Mouse (Mus musculus) limb, embryonic 12.5 days (tissue): ENCODE measurements around the gene Klf12. TPM values are rescaled to one million over a fixed set of nuclear protein-coding genes. Genes with fewer than 3 reads are reported as not detected.

ENCODE experiments used
- ATAC-seq: fragments of 200-750 bp; cut with Nextera tagmentation; 2 replicates; pipeline ENCODE4 v1.8.0; 2017; ENCODE audit warnings: low read depth, moderate TSS enrichment; ENCODE audit not compliant: insufficient number of reproducible peaks, insufficient read depth, low FRiP score, low TSS enrichment
- H3K27ac ChIP-seq: fragments of 300-500 bp; sonication (generic); 2 replicates; pipeline ENCODE4 v1.5.1; 2016; ENCODE audit warnings: mild to moderate bottlenecking, moderate library complexity
- H3K27me3 ChIP-seq: fragments of 300-500 bp; sonication (generic); 2 replicates; pipeline ENCODE4 v1.6.1; 2016; ENCODE audit warnings: mild to moderate bottlenecking, moderate library complexity
- H3K36me3 ChIP-seq: fragments of 300-500 bp; sonication (generic); 2 replicates; pipeline ENCODE4 v1.6.1; 2016; ENCODE audit warnings: mild to moderate bottlenecking, moderate library complexity
- H3K4me1 ChIP-seq: fragments of 300-500 bp; sonication (generic); replicated peaks from 2 replicates; pipeline ENCODE4 v1.6.1; 2016
- H3K4me2 ChIP-seq: fragments of 300-500 bp; sonication (generic); 2 replicates; pipeline ENCODE4 v1.6.1; 2016; ENCODE audit warnings: mild to moderate bottlenecking, moderate library complexity
- H3K4me3 ChIP-seq: fragments of 300-500 bp; sonication (generic); replicated peaks from 2 replicates; pipeline ENCODE4 v1.5.1; 2016; ENCODE audit warnings: mild to moderate bottlenecking
- H3K9ac ChIP-seq: fragments of 300-500 bp; sonication (generic); replicated peaks from 2 replicates; pipeline ENCODE4 v1.6.1; 2016; ENCODE audit warnings: mild to moderate bottlenecking, moderate library complexity
- H3K9me3 ChIP-seq: fragments of 300-500 bp; sonication (generic); 2 replicates; pipeline ENCODE4 v1.6.1; 2016; ENCODE audit warnings: mild to moderate bottlenecking, moderate library complexity
- WGBS: fragments of 180-500 bp; shearing (Covaris S2); methylation state at CpG from one replicate; pipeline ENCODE4 v1.1.7; 2016; 5-methylcytosine and 5-hydroxymethylcytosine counted together
- polyA plus RNA-seq: library from polyadenylated mRNA; unstranded; fragments of >200 nt; fragmentation: Nextera tagmentation; extraction: Ambion mirVana; gene quantifications from 2 replicates; pipeline ENCODE4 v1.2.1, GENCODE M21; 2016

Gene Klf12
- polyA plus RNA-seq, 1 experiment from 2014 or later: 33.7 TPM

DNA sequence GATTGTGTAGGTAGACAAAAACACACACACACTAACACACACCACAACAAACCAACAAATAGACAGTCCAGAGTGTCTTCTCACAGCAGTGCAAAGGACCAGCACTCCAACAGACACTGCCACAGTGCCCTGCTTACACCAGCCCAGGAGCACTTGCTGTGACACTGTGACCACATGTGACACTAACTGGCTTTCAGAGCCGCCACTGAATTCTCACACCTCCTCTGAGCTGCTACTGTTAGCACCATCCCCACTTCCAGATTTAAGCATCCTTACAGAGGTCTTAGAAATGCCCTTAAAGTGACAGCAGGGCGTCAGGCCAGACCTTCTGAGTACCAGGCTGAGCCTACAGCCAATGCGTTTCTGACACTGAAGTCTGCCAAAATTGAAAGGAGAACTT lies 48.7 kb downstream of the Klf12 start:
- Histone ChIP-seq H3K36me3 (peaks cover 6% of the 10 kb centered on the region; the same call in 1 of the 2 replicates), H3K9ac (no peak overlapping the region), H3K9me3 (no peaks in the 10 kb centered on the region), H3K4me2 (no peak overlapping the region), H3K27me3 (no peaks in the 10 kb centered on the region), H3K4me1 (peaks cover 9% of the 10 kb centered on the region), H3K4me3 (no peak overlapping the region), H3K27ac (no peak overlapping the region)
- 30% methylated on average over 3 of the region's 3 CpGs for WGBS
- ATAC-seq: no peak

DNA sequence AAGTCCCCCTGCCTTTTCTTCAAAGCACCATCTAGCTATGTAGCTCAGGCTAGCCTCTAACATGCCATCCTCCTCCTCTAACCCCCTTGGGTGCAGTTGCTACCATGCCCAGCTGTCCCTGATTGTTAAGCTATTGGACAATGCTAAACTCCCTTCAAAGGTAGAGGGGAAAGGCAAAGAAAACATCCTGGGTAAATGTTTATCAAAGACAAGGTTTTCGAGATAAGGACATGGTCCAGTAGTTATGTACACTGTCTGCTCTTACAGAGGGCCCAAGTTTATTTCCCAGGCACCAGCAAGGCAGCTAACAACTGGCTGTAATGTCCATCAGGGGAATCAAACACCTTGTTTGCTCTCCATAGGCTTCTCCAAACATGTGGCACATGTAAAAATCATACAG lies 53.1 kb downstream of the Klf12 start:
- ATAC-seq: no peak
- 83% methylated on average over 1 of the region's 1 CpGs for WGBS
- Histone ChIP-seq H3K36me3 (0 out of 2 replicates have a peak, but pooled peaks cover 3% of the 10 kb centered on the region), H3K4me2 (no peak overlapping the region), H3K27ac (no peak overlapping the region), H3K4me3 (no peak overlapping the region), H3K4me1 (peaks cover 9% of the 10 kb centered on the region), H3K9me3 (no peaks in the 10 kb centered on the region), H3K9ac (no peak overlapping the region), H3K27me3 (no peaks in the 10 kb centered on the region)

- no peak for ATAC-seq
- no peak overlapping the region for H3K4me3 ChIP-seq
- no peak overlapping the region for H3K9ac ChIP-seq
- no peak overlapping the region for H3K4me2 ChIP-seq
- H3K4me1 ChIP-seq: peaks cover 11% of the 10 kb centered on the region; the same call in 1 of the 2 replicates
- H3K9me3 ChIP-seq: no peaks in the 10 kb centered on the region
- no peaks in the 10 kb centered on the region for H3K27me3 ChIP-seq
- H3K36me3 ChIP-seq: 0 out of 2 replicates have a peak, but pooled peaks cover 3% of the 10 kb centered on the region
- no peak overlapping the region for H3K27ac ChIP-seq
- 90% methylated on average over 6 of the region's 6 CpGs for WGBS
Measured at GRCm38 (mm10) chr14:100228120-100228519, 56.4 kb downstream of the Klf12 start.

DNA sequence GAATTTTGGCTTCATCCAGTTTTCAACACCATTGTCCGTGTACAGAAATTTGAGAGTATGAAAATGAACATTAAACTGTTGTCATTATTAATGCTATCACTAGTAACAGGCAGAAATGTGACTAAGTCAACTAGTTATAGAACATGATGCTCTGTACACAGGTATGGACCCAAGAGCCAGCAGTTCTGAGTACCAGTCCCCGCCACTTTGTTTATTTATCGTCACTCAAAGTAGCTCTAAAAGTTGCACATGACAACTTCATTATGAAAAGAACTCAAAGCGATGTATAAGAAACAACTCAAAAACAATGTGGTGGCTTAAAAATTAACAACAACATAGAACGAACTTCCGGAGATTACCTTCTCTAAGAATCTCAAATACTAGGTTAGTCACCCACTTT lies 56.8 kb downstream of the Klf12 start:
- Histone ChIP-seq H3K36me3 (0 out of 2 replicates have a peak, but pooled peaks cover 3% of the 10 kb centered on the region), H3K9ac (no peak overlapping the region), H3K27me3 (no peaks in the 10 kb centered on the region), H3K4me1 (peaks cover 11% of the 10 kb centered on the region; the same call in 1 of the 2 replicates), H3K4me3 (no peak overlapping the region), H3K4me2 (no peak overlapping the region), H3K27ac (no peak overlapping the region), H3K9me3 (no peaks in the 10 kb centered on the region)
- 95% methylated on average over 6 of the region's 6 CpGs for WGBS
- ATAC-seq: no peak

GRCm38 (mm10) chr14:100224151-100224550 lies 60.3 kb downstream of the Klf12 start:
- H3K4me3 ChIP-seq: no peak overlapping the region
- peaks cover 21% of the 10 kb centered on the region for H3K4me1 ChIP-seq
- H3K27me3 ChIP-seq: no peaks in the 10 kb centered on the region
- no peak for ATAC-seq
- H3K9me3 ChIP-seq: no peaks in the 10 kb centered on the region
- no peak overlapping the region for H3K9ac ChIP-seq
- H3K27ac ChIP-seq: no peak overlapping the region
- H3K4me2 ChIP-seq: no peak overlapping the region
- WGBS: 44% methylated on average over 4 of the region's 4 CpGs
- peaks cover 5% of the 10 kb centered on the region; the same call in 1 of the 2 replicates for H3K36me3 ChIP-seq

DNA sequence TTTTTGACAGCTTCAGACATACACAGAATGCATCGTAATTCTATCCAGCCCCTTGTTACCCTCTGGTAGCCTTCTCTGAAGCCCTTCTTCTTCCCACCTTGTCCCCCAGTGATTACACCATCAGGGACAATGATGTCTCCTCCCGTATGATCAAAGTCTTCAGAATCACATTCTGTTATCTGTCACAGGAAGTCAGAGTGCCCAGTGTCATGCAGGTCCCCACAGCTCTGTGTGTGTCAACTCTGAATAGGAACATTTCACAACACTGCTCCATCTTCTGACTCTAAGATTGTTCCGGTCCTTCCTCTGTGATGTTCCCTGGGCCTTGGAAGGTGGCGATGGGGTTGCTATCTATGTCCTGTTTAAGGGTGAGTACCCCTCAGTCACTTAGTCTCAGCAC lies 62.2 kb downstream of the Klf12 start:
- Histone ChIP-seq H3K9me3 (no peaks in the 10 kb centered on the region), H3K4me1 (peaks cover 21% of the 10 kb centered on the region), H3K27ac (no peak overlapping the region), H3K4me2 (no peak overlapping the region), H3K36me3 (peaks cover 11% of the 10 kb centered on the region), H3K9ac (no peak overlapping the region), H3K4me3 (no peak overlapping the region), H3K27me3 (no peaks in the 10 kb centered on the region)
- no peak for ATAC-seq
- WGBS: 78% methylated on average over 4 of the region's 4 CpGs

DNA sequence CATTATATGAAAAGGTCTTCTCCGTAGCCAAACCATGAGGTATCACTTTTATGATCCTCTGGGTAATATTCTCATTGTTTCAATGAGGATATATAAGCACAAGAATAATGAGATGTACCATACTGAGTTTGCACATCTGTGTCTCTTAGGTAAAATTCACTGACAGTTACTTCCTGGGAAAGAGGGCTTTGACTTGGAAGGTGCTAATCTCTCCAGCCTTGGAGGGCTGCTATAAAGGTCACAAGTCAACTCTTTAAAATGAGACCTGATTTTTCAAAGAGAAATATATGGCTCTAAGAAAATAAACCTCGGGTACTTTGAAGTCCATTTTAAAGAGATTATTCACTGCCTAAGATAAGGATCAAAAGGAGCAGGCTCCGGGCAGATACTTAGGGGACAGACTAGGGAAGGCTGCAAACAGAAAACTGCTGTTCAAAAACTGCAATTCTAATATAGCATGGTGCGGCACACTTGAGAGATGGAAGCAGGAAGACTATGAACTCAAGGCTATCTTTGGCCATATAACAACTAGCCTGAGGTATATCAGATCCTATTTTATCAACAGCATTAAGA lies 69.2 kb downstream of the Klf12 start:
- Histone ChIP-seq H3K9ac (no peak overlapping the region), H3K4me2 (no peak overlapping the region), H3K4me3 (no peak overlapping the region), H3K4me1 (peaks cover 7% of the 10 kb centered on the region), H3K36me3 (peaks cover 8% of the 10 kb centered on the region), H3K27me3 (no peaks in the 10 kb centered on the region), H3K27ac (no peak overlapping the region), H3K9me3 (no peaks in the 10 kb centered on the region)
- WGBS: 16% methylated on average over 4 of the region's 4 CpGs
- ATAC-seq: no peak

- Histone ChIP-seq H3K27ac (no peak overlapping the region), H3K4me3 (no peak overlapping the region), H3K9me3 (no peaks in the 10 kb centered on the region), H3K27me3 (no peaks in the 10 kb centered on the region), H3K4me2 (no peak overlapping the region), H3K36me3 (no peaks in the 10 kb centered on the region), H3K4me1 (peaks cover 5% of the 10 kb centered on the region; the same call in 1 of the 2 replicates), H3K9ac (no peak overlapping the region)
- 80% methylated on average over 7 of the region's 7 CpGs for WGBS
- ATAC-seq: no peak
Measured at GRCm38 (mm10) chr14:100213066-100213465, 71.4 kb downstream of the Klf12 start.

DNA sequence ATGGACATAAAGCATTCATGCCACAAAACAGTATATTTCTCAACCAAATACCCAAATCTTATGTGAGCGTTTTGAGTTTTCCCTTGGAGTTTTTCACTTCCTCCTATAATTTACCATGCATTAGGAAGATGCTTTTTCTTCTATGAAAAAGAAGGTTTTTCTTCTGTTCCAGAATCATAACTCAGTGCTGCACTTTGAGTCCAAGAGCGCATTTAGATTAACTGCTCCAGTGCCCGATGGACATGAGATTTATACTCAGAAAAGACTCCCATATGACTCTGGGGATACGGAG lies 72.7 kb downstream of the Klf12 start:
- no peak overlapping the region for H3K9ac ChIP-seq
- no peak overlapping the region for H3K4me3 ChIP-seq
- 0 out of 2 replicates have a peak, but pooled peaks cover 5% of the 10 kb centered on the region for H3K36me3 ChIP-seq
- 86% methylated on average over 4 of the region's 4 CpGs for WGBS
- no peak for ATAC-seq
- peaks cover 5% of the 10 kb centered on the region; the same call in 1 of the 2 replicates for H3K4me1 ChIP-seq
- no peak overlapping the region for H3K4me2 ChIP-seq
- H3K9me3 ChIP-seq: no peaks in the 10 kb centered on the region
- H3K27me3 ChIP-seq: no peaks in the 10 kb centered on the region
- H3K27ac ChIP-seq: no peak overlapping the region

DNA sequence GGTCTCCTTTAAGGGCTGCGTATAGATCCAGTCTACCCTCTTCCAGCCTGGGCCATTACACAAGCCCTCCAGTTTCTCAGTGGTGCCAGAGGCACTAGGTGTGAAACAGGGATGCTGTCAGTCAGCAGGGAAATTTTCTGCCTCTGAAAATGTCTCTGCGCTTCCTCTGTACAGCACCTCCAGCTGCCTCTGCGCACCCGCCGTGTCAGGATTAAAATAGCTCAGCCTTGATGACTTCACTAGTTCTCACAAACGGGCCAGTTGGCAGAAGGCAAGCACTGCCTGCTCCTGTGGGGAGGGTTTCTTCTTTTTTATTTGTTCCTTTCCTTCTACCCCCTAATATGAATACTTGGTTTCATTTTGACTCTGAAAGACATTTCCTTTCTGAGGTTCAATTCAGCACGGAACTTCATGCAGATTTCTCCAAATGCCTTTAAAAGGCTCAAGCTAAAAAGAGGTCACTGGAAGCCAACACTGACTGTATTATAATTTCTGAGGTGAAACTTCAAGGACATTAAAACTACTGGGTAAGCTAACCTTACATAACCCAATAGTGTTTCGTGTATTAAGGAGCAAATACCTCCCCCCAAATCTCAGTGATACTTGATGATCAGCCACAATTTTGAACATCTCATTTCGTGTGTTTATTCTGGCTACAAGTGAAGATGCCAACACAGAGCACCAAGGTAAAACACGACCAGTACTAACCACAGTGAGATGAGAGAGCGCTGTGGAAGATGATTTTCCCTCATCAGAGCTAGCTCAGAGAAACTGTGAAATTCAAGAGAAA lies 73.2 kb downstream of the Klf12 start:
- H3K4me1 ChIP-seq: peaks cover 5% of the 10 kb centered on the region; the same call in 1 of the 2 replicates
- H3K9ac ChIP-seq: no peak overlapping the region
- H3K27me3 ChIP-seq: no peaks in the 10 kb centered on the region
- H3K9me3 ChIP-seq: no peaks in the 10 kb centered on the region
- 0 out of 2 replicates have a peak, but pooled peaks cover 7% of the 10 kb centered on the region for H3K36me3 ChIP-seq
- WGBS: 68% methylated on average over 11 of the region's 11 CpGs
- H3K4me3 ChIP-seq: no peak overlapping the region
- no peak overlapping the region for H3K27ac ChIP-seq
- ATAC-seq: no peak
- H3K4me2 ChIP-seq: no peak overlapping the region

DNA sequence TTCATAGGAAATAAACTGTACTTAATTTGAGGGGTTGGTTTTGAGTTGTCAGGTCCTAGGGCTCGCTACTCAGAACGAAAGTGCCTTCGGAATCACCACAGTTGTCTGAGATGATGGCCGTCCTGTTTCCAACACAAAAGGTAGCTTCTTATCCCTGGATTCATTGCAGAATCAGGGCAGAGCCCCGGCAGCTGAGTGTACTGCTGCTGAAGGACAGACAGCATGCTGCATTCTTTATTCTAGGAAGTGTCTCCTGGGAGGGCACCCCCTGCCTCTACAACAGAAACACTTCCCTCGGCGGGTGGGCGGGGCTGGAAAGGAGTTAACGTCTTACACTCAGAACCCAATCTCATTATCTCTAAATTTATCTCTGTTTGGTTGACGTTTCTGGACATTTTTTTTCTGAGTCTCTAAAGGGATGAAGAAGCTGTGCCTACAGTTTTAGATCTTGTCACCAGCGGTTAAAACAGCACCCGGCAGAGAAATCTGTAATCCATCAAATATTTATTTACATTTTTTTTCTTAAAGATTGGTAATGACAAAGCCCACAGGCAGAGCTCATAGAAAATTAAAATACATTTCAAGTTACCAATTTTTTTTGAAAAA lies 74.6 kb downstream of the Klf12 start:
- ATAC-seq: no peak
- WGBS: 44% methylated on average over 12 of the region's 12 CpGs
- peaks cover 3% of the 10 kb centered on the region; the same call in 1 of the 2 replicates for H3K4me1 ChIP-seq

More for the DNA sequence above, 74.6 kb downstream of the Klf12 start:
- Histone ChIP-seq H3K9ac (no peak overlapping the region), H3K4me3 (no peak overlapping the region), H3K27ac (no peak overlapping the region), H3K27me3 (no peaks in the 10 kb centered on the region), H3K36me3 (0 out of 2 replicates have a peak, but pooled peaks cover 9% of the 10 kb centered on the region), H3K9me3 (no peaks in the 10 kb centered on the region), H3K4me2 (no peak overlapping the region)
